Mouse (Mus musculus) embryonic facial prominence, embryonic 13.5 days (tissue): ENCODE data around the gene 2010111I01Rik. TPM values are rescaled to one million over a fixed set of nuclear protein-coding genes. Genes with fewer than 3 reads are reported as not detected.

Experiments used
- ATAC-seq: fragments of 200-750 bp; cut with Nextera tagmentation; 2 replicates; pipeline ENCODE4 v1.8.0; 2017; ENCODE audit warnings: low read depth; ENCODE audit not compliant: insufficient number of reproducible peaks, insufficient read depth, low FRiP score, low TSS enrichment
- H3K27ac ChIP-seq: fragments of 300-500 bp; sonication (generic); 2 replicates; pipeline ENCODE4 v1.5.1; 2015; ENCODE audit warnings: moderate library complexity, mild to moderate bottlenecking, inconsistent platforms
- H3K27me3 ChIP-seq: fragments of 300-500 bp; sonication (generic); 2 replicates; pipeline ENCODE4 v1.6.1; 2015; ENCODE audit warnings: mild to moderate bottlenecking, inconsistent platforms
- H3K36me3 ChIP-seq: fragments of 300-500 bp; sonication (generic); 2 replicates; pipeline ENCODE4 v1.6.1; 2015; ENCODE audit warnings: mild to moderate bottlenecking, inconsistent platforms
- H3K4me1 ChIP-seq: fragments of 300-500 bp; sonication (generic); 2 replicates; pipeline ENCODE4 v1.6.1; 2015; ENCODE audit warnings: inconsistent platforms
- H3K4me2 ChIP-seq: fragments of 300-500 bp; sonication (generic); 2 replicates; pipeline ENCODE4 v1.6.1; 2015; ENCODE audit warnings: moderate library complexity, mild to moderate bottlenecking, inconsistent platforms
- H3K4me3 ChIP-seq: fragments of 300-500 bp; sonication (generic); 2 replicates; pipeline ENCODE4 v1.5.1; 2015; ENCODE audit warnings: mild to moderate bottlenecking, inconsistent platforms
- H3K9ac ChIP-seq: fragments of 300-500 bp; sonication (generic); 2 replicates; pipeline ENCODE4 v1.6.1; 2015; ENCODE audit warnings: mild to moderate bottlenecking, inconsistent platforms
- H3K9me3 ChIP-seq: fragments of 300-500 bp; sonication (generic); 2 replicates; pipeline ENCODE4 v1.6.1; 2016; ENCODE audit warnings: inconsistent platforms
- WGBS: fragments of 180-500 bp; shearing (Covaris S2); methylation state at CpG from one replicate; pipeline ENCODE4 v1.1.7; 2015; ENCODE audit warnings: mixed read lengths; 5-methylcytosine and 5-hydroxymethylcytosine counted together
- polyA plus RNA-seq: library from polyadenylated mRNA; unstranded; fragments of >200 nt; fragmentation: Nextera tagmentation; extraction: Ambion mirVana; gene quantifications from 2 replicates; pipeline ENCODE4 v1.2.1, GENCODE M21; 2015

2010111I01Rik gene
- polyA plus RNA-seq, 1 experiment from 2014 or later = 254 TPM

DNA sequence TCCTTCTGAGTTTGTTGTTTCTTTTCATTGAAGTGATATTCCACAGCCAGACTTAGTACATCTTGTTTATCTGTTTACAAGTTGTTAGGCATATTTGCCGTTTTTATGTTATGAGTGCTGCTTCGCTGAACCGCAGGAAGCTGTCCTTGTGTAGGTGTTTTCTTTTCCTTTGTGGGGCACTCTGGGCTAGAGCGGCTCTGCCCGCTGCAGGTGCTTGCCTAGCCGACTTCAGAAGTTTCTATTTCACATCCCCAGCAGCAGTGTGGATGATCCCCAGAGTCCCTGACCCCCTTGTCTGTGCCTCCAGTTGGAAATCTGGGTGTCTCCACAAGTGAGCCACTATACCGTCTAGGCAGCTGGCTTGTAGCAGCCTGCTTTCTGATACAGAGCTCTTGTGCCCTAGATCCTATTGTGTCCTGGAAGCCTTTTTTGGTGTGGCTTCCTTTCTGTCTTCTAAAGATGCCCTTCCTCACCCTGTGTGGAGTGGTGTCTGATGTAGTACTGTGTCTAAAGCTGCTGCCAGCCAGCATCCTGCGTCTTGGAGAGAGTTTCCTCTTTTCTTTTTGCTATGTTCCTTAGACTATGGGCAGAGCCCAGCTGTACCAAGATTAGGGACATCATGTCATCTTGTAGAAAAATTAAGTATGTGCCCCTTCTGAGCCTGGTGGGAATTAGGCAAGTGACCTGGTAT, 285.2 kb downstream of the 2010111I01Rik start:
- Histone ChIP-seq H3K4me3 (peak overlapping the region; percentile 19), H3K27ac (peak overlapping the region; percentile 83), H3K4me2 (peak overlapping the region; percentile 82), H3K36me3 (peaks cover 33% of the 10 kb centered on the region), H3K9ac (peak overlapping the region; percentile 61), H3K27me3 (no peaks in the 10 kb centered on the region), H3K9me3 (no peaks in the 10 kb centered on the region), H3K4me1 (peaks cover 91% of the 10 kb centered on the region)
- WGBS = 68% methylated on average over 8 of the region's 8 CpGs
- ATAC-seq = no peak

DNA sequence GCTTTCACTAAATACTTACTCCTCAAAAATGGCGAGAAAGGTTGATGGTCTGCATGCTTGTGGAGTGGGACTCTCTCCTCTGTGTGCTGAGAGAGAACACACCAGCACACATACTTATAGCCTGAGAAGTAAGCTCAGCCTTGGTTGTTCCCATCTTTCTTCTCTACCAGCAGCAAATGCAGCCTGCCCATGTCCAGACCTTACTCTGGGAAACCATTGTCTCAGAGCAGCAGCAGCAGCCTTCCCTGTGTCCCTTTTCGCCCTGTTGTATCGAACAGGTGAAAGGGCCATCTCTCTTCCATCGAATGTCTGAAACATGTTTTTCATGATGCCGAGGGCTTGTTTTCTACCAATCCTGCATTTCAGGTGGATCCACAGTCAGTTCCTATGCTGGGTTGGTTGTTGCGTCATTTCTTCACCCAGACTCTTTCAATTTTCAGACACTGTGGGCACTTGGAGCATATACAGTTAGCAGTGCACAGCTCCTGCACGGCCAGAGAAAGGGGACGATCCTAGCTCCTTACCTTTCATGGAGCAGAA, 285.8 kb downstream of the 2010111I01Rik start:
- Histone ChIP-seq H3K4me1 (peaks cover 93% of the 10 kb centered on the region), H3K9me3 (no peaks in the 10 kb centered on the region), H3K27ac (peak overlapping the region; percentile 83), H3K36me3 (peaks cover 38% of the 10 kb centered on the region), H3K9ac (peak overlapping the region; percentile 61), H3K4me3 (peak overlapping the region; percentile 19), H3K4me2 (peak overlapping the region; percentile 82), H3K27me3 (no peaks in the 10 kb centered on the region)
- 80% methylated on average over 8 of the region's 8 CpGs for WGBS
- no peak for ATAC-seq

DNA sequence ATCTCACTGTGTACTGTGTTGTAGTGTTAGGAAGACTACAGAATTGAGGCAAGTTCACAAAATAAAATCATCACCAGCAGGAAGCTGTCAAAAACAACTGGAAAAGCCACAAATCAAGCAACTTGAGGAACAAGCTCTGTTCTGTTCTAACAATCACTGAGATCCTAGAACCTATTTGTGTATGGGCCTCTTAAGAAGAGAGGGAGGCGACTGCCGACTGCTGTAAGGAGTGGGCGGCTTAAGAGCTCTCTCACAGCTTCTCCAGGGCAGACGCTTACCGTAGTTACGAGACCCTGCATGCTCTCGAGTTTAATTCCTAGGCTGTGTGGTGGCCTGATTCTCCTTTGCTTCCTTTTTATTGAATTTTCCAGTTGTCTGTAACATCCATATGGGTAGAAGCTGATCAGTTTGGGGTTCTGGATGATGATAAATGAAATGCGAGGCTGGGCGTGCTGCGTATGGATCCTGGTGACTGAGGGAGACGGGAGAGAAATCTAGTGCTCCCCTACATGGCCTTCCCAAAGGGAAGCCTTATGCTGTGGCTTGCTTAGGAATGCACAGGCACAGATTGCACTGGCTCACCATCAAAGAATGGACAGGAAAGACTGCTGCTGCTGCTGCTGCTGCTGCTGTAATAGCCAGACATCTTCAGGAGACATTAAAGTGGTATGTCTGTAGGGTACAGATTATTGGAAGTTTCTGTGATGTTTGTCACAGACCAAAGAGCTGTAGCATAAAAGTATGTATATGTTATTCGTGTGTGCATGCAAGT, 286.6 kb downstream of the 2010111I01Rik start:
- Histone ChIP-seq H3K36me3 (peaks cover 38% of the 10 kb centered on the region), H3K4me1 (peaks cover 92% of the 10 kb centered on the region), H3K9me3 (no peaks in the 10 kb centered on the region), H3K27ac (peak overlapping the region; percentile 83), H3K4me3 (peak overlapping the region; percentile 19), H3K27me3 (no peaks in the 10 kb centered on the region), H3K4me2 (peak overlapping the region; percentile 82), H3K9ac (peak overlapping the region; percentile 61)
- no peak for ATAC-seq
- 28% methylated on average over 12 of the region's 12 CpGs for WGBS

DNA sequence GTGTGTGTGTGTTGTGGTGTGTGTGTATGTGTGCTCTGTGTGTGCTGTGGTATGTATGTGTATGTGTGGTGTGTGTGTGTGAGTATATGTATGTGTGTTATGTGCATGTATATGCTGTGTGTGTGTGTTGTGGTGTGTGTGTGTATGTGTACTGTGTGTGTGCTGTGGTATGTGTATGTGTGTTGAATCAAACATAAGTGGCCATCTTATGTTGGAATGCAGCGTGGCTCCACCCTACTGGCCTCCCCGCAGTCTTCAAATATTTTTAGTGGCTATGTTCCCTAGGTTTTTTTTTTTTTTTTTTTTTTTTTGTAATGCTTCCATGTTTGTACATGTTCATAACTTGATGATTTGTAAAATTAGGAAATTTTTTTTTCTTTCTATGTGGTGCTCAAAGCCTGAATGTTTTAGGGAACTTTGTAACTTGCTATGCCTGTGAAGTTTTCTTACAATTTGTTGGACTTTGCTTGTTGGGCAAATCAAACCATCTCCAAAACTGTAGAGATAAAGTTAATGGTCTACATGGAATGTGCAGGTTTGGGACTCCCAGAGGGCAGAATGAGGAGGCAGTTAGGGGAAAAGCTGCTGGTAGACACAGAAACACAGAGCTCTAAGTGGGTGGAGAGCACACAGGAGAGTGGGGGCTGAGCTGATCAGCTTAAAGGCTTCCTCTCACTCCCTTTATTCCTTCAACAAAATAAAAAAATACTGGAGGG, 287.8 kb downstream of the 2010111I01Rik start:
- Histone ChIP-seq H3K27me3 (no peaks in the 10 kb centered on the region), H3K27ac (peak overlapping the region; percentile 68; the same call in 1 of the 2 replicates), H3K36me3 (peaks cover 47% of the 10 kb centered on the region), H3K9ac (0 out of 2 replicates have a peak overlapping the region, but pooled peaks have one; percentile 17), H3K4me1 (peaks cover 86% of the 10 kb centered on the region), H3K4me3 (no peak overlapping the region), H3K4me2 (peak overlapping the region; percentile 82), H3K9me3 (no peaks in the 10 kb centered on the region)
- no peak for ATAC-seq
- WGBS = 50% methylated on average over 2 of the region's 2 CpGs

DNA sequence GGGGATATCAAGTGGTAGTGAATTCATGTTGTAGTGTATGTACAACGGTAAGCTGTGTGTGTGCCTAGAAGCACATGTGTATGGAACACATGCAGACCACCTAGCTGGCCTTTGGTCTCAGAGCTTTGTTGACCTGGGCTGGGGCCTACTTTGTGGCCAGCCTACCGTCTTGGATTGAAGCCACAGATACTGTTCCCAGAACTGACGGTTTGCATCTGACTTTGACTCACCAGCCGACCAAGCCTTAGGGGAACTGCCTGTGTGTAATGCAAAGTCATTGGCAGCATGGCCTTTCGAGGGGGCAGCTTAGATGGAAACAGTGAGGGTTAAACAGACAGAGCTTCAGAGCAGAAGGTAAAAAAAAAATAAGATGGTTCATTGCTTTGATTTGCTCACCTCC, 288.5 kb downstream of the 2010111I01Rik start:
- Histone ChIP-seq H3K4me3 (no peak overlapping the region), H3K36me3 (peaks cover 49% of the 10 kb centered on the region), H3K9me3 (no peaks in the 10 kb centered on the region), H3K27ac (0 out of 2 replicates have a peak overlapping the region, but pooled peaks have one; percentile 12), H3K4me2 (peak overlapping the region; percentile 26), H3K4me1 (peaks cover 86% of the 10 kb centered on the region), H3K27me3 (no peaks in the 10 kb centered on the region), H3K9ac (peak overlapping the region; percentile 17; the same call in 1 of the 2 replicates)
- no peak for ATAC-seq
- 56% methylated on average over 5 of the region's 5 CpGs for WGBS

DNA sequence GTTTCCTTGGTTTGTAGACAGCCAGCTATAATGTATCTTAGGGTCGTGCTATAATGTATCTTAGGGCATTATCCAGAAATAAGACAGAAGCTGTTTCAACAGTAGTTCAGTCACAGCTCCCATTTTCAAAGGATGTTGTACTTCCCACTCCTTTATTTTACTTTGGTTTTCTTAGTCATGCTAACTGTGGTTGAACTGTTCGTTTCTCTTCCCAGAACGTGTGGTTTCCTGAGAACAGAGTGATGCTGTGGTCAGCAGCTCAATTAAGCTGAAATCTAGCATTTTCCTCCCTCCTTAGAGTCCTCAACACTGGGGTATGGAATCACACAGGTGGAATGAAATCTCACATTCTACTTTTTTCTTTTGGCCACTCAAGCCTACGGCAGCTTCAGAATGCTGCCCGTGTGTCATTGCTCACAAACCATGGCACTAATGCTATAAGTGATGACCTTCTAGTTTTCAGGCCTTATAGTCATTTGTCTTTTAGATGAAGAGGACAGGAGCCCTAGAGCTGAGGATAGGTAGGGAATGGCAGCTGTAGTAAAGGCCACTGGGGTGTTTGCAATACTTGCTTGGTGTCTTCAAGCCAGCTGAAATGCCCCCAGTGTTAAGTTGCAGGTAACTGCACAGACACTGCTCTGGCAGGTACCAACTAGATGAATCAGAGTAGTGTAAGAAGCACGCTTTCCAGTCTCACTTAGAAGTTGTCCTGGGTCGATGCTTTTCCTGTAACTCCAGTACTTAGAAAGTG, 289.4 kb downstream of the 2010111I01Rik start:
- H3K9ac ChIP-seq = no peak overlapping the region
- H3K36me3 ChIP-seq = peaks cover 50% of the 10 kb centered on the region
- ATAC-seq = no peak
- peak overlapping the region; percentile 23; the same call in 1 of the 2 replicates for H3K27ac ChIP-seq
- no peaks in the 10 kb centered on the region for H3K9me3 ChIP-seq
- no peak overlapping the region for H3K4me3 ChIP-seq
- 0 out of 2 replicates have a peak overlapping the region, but pooled peaks have one; percentile 26 for H3K4me2 ChIP-seq
- H3K27me3 ChIP-seq = no peaks in the 10 kb centered on the region
- 80% methylated on average over 7 of the region's 7 CpGs for WGBS
- H3K4me1 ChIP-seq = peaks cover 88% of the 10 kb centered on the region

DNA sequence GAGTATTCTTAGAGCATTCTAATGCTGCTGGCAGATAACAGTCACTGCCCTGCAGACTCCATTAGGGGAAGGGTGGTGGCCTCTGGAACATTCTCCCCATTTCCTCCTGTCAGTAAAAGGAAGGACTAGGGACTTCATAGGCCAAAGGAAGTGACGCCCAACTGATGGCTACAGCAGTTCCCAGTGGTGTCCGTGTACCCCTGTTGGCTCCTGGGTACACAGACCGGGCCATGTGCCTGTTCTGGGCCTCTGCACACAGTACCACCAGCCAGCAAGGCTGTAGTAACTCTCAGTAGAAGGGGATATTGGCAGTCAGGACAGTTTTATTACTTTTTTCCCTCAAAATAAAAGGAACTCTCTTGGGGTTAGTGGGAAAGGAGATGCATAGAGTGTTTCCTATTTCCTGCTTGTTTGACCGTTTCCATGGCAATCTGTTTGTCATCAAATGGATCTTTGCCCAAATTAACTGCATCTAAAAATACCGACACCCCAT, 290.9 kb downstream of the 2010111I01Rik start:
- peak overlapping the region; percentile 57 for H3K27ac ChIP-seq
- ATAC-seq = no peak
- no peak overlapping the region for H3K4me3 ChIP-seq
- H3K36me3 ChIP-seq = peaks cover 40% of the 10 kb centered on the region
- peaks cover 85% of the 10 kb centered on the region for H3K4me1 ChIP-seq
- no peak overlapping the region for H3K4me2 ChIP-seq
- H3K27me3 ChIP-seq = no peaks in the 10 kb centered on the region
- no peaks in the 10 kb centered on the region for H3K9me3 ChIP-seq
- no peak overlapping the region for H3K9ac ChIP-seq
- WGBS = 76% methylated on average over 5 of the region's 5 CpGs

DNA sequence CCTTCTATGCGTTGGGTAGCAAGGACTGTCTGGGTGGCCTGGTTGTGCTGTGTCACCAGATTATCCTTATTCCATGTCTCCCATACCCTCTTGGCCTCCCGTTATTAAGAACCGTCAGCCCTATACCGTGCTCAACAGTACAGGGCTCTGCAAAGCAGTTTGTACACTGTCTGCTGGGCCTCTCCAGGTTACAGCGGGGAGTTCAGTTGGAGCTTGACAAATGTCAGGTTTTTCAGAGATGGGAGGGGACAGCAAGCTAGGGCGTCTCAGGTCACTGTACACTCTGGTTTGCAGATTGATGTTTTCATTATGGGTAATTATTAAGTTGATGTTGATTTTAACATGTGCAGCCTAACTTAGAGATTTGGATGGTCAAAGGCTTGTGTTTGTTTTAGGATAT, 291.5 kb downstream of the 2010111I01Rik start:
- no peaks in the 10 kb centered on the region for H3K9me3 ChIP-seq
- H3K4me2 ChIP-seq = no peak overlapping the region
- ATAC-seq = no peak
- H3K4me1 ChIP-seq = peaks cover 85% of the 10 kb centered on the region
- WGBS = 74% methylated on average over 6 of the region's 6 CpGs
- no peak overlapping the region for H3K27ac ChIP-seq
- H3K9ac ChIP-seq = no peak overlapping the region
- no peak overlapping the region for H3K4me3 ChIP-seq
- peaks cover 38% of the 10 kb centered on the region for H3K36me3 ChIP-seq
- no peaks in the 10 kb centered on the region for H3K27me3 ChIP-seq

DNA sequence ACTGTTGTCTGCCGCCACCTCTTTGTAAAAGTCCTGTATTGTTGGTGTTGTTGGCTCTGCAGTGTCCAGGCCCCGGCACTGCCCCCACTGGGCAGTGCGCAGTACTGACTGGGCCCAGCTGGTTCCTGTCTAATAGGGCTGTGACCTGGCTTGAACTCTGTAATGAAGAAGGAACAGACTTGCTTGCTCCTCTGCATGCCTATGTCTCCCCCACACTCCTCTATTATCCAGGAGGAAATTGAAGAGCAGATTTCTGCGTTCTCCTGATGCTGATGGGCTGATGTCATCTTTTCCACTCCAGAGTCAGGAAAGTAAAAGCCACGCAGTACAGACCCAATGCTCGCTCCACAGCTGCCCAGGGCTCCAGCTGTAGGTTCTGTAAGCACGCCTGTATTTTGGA, 292.1 kb downstream of the 2010111I01Rik start:
- no peaks in the 10 kb centered on the region for H3K27me3 ChIP-seq
- ATAC-seq = no peak
- H3K4me3 ChIP-seq = no peak overlapping the region
- H3K4me1 ChIP-seq = peaks cover 85% of the 10 kb centered on the region
- peaks cover 40% of the 10 kb centered on the region for H3K36me3 ChIP-seq
- peak overlapping the region; percentile 22; the same call in 1 of the 2 replicates for H3K27ac ChIP-seq
- H3K4me2 ChIP-seq = no peak overlapping the region
- no peak overlapping the region for H3K9ac ChIP-seq
- 49% methylated on average over 7 of the region's 7 CpGs for WGBS
- no peaks in the 10 kb centered on the region for H3K9me3 ChIP-seq

DNA sequence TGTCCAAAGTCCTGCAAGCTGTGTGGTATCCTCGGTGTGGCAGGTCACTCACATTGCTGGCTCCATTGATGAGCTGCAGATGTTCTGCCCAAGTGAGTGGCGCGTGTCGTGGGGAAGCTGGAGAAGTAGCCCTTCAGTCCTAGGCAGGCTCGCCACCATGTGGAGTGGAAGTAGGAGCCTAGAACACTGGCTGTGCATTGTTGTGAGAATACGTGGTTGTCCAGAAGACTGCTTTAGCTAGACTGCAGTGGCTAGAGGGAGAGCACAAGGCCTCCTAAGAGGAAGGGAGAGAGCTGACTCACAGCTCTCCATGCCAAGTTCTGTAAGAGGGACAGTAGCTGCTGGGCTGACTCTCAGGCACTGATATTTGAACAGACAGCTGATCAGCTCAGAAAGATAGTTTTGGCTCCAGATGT, 293.5 kb downstream of the 2010111I01Rik start:
- Histone ChIP-seq H3K27ac (peak overlapping the region; percentile 87), H3K9me3 (no peaks in the 10 kb centered on the region), H3K36me3 (peaks cover 51% of the 10 kb centered on the region), H3K4me2 (peak overlapping the region; percentile 44), H3K27me3 (no peaks in the 10 kb centered on the region), H3K4me3 (no peak overlapping the region), H3K9ac (peak overlapping the region; percentile 57), H3K4me1 (peaks cover 85% of the 10 kb centered on the region)
- 38% methylated on average over 6 of the region's 6 CpGs for WGBS
- ATAC-seq = no peak
